Mouse (Mus musculus) skeletal muscle tissue, adult 2 months (tissue): ENCODE data around the gene Gm14409.
"Not testable (repeated sequence)": the region's sequence is repeated elsewhere in the genome, so short reads cannot be mapped to it uniquely, and the experiment has no call there.

ENCODE experiments used
- DNase-seq: peaks from one replicate; pipeline ENCODE4 v3.0.0-alpha.2; 2012; ENCODE audit warnings: low read depth, low spot score

Gm14409 gene

GRCm38 (mm10) chr2:177266936-177267335, at the start of gene Gm14409:
TSS of gene Gm14409 (minus strand) at chr2:177267036.
- DNase-seq = not testable (repeated sequence)

- not testable (repeated sequence) for DNase-seq
Observed at GRCm38 (mm10) chr2:177309627-177310026, 42.8 kb upstream of the Gm14409 start.

GRCm38 (mm10) chr2:177304980-177305379, 38.1 kb upstream of the Gm14409 start:
- not testable (repeated sequence) for DNase-seq

GRCm38 (mm10) chr2:177283701-177284100, 16.9 kb upstream of the Gm14409 start:
- not testable (repeated sequence) for DNase-seq

- not testable (repeated sequence) for DNase-seq
Observed at GRCm38 (mm10) chr2:177277754-177278153, 10.9 kb upstream of the Gm14409 start.

GRCm38 (mm10) chr2:177272237-177272636, 5.4 kb upstream of the Gm14409 start:
- DNase-seq = not testable (repeated sequence)

- not testable (repeated sequence) for DNase-seq
Observed at GRCm38 (mm10) chr2:177247449-177247848, 19.4 kb downstream of the Gm14409 start.

GRCm38 (mm10) chr2:177230461-177230860, 36.4 kb downstream of the Gm14409 start:
- not testable (repeated sequence) for DNase-seq
